Mouse (Mus musculus) lung, postnatal 14 days (tissue): ENCODE results near the gene Ssx2ip.

Source experiments
- DNase-seq: peaks from one replicate; pipeline ENCODE4 v3.0.0; 2021

The Ssx2ip gene

GRCm38 (mm10) chr3:146404311-146405201 is at the start of gene Ssx2ip:
Gene Ssx2ip (plus strand): TSS chr3:146404642.
- peak; percentile 99 for DNase-seq

- no peak for DNase-seq
Measured at GRCm38 (mm10) chr3:146355146-146355545, 49.3 kb upstream of the Ssx2ip start.

DNA sequence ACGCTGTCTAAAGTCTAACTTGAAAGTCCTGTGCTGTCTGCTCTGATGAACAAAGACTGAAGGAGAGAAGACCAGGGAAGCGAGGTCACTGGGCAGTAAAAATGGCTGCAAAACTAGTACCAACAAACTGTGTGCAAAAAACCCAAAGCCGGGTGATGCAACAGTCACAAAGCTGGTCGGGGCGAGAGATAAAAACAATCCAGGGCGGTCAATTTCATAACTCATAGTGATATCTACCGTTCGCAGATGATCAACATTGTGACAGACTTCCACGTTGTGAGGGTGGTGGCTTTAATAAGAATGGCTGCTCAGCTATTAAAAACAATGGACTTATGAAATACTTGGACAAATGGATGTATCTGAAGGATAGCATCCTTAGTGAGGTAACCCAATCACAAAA is 39.0 kb upstream of the Ssx2ip start:
- DNase-seq: no peak

DNA sequence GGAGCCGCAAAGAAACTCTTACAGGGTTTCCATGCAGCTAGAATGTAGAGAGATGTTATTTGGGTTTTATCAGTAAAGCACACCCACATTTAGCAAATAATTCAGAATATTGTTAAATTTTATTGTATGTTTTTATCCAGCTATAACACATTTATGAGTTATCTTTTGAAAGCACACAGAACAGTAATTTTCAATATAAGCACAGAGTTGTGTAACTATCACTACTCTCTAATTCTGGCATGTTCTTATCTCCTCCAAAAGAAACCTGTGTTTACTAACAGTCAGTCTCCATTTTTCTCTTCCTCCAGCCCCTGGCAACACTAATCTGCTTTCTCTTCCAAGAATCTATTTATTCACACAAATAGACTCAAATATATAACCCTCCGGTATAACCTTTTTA is 37.4 kb upstream of the Ssx2ip start:
- no peak for DNase-seq

DNA sequence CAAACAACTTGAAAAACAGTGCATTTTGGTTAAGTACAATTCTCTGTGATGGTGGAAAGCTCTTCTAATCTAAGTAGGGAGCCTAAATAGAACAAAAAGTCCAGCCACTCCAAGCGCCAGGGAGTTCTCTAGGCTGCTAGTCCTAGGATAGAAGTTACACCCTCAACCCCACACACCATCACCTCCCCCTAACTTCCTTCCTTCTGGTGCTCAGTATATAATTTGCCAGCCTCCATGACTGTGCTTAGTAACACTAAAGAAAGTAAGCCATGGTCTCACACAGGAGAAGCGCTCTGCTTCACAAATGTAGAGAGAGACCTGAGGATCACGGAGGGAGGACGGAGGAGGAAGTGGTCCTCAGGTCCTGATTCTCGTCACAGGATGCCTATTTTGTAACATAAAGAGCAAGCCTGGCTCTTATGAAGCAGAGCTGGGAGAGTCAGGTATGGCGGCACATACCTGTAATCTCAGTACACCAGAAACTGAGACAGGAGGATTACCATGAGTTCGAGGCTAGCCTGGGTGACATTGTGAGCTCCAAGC is 33.8 kb upstream of the Ssx2ip start:
- no peak for DNase-seq

DNA sequence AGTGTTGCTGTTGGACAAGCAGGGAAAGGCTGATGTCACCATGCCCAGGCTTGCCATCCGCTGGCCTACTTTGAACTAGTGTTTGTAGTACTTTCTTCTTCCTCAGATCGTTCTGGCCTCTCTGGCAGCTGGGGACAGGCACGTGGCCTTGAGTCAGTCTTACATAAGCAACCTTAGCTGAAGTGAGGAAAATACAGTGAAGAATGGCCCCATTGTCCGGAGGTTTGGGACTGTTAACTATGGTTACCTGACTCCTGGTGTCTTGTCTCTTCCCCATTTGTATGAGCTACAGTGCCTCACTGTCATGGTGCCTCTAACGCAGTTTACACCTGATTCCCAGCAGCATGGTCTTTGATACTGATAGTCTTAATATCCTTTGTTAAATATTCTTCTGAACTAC is 33.2 kb upstream of the Ssx2ip start:
- DNase-seq: no peak

DNA sequence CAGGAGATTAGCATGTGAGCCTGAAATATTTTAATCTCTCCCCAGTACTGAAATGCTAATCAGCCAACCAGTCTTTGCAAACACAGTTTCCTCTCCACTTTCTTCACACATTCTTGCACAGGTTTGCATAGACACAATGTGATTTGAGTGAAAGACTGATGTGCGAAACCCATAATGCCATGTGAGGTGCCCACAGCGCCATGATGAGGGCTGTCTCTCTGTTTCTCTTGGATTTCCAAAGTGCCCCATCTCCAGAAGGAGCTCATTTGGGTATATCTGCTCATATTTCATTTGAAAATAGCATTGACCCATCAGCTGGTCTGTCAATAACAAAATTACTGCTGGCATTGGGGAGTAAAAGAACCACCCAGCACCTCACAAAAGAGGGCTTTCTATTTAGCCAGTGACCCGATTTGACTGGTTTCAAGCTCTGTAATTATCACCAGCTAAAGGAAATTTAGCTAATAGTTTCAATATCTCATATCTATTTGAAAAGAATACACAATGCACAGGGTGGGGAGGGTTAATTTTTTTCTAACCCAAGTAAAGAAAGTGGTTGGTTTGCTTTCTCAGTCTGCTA is 29.8 kb upstream of the Ssx2ip start:
- no peak for DNase-seq

DNA sequence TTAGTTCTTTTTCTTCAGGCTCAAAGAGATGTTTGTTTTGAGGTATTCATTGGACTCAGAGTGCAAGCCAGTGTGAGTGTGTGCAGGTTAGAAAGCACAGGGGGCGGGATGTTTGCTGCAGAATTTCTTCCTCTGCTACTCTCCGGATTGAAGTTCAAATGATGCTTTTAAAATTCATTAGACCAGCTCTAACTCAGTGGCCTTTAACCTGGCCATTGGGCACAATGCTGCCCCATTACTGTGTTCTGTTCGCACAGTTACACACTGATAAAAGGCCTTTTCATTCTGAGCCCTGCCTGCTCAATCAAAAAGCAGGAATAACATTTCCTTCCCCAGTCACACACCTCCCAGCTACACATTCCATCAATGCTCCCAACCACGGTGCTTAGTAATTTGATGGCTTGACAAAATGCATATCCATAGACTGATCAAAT is 29.2 kb upstream of the Ssx2ip start:
- no peak for DNase-seq

DNA sequence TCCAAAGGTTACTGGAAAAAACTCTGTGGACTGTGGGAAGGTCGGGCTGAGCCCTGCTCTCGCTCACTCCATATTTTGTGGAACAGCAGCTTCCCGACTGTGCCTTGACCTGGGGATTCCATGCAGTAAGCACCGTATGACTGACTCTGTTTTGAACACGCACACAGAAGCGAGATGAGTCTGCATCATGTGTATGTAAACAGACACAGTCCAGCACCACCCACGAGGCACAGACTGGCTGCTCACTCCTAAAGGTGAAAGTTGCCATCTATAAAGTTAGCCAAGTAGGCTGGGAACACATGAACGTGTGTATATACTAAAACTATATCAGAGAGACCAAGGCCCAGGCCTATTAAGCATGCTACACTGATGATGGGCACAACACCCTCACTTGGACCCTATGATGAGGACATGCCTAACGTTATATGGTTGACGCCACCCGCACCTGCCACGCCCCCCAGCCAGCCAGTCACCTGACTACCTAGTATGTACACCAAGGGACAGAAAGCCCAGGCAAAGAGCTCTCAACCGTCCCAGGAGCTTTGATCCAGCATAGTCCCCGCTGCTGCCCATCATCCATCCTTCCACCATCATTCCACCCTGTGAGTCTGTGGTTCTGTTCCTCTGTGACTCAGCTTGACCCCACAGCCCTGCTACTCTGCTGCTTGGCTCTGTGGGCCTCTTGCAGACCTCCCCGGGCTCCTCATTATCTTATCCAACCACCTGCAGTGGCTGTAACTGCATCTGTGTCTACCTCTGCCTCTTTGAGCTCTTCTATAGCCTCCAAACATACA is 27.9 kb upstream of the Ssx2ip start:
- DNase-seq: no peak

DNA sequence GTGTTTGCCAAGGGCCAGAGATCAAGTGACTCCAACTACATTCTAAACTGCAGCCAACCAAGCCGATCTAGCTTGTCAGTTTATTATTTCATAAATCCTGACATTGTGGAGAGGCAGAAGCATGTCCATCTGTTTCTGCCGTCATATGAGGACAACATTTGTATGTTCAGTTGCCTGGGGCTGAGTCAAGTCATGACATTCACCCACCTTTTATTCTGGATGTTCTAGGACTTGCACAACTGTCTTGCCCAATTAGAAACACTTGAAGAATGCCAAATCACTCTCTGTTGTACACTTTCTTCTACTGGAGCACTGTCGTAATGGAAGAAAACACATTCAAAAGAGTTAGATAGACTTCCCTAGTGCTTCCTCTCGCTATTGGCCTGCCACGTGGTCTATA is 27.2 kb upstream of the Ssx2ip start:
- DNase-seq: no peak

- no peak for DNase-seq
Measured at GRCm38 (mm10) chr3:146378753-146379152, 25.7 kb upstream of the Ssx2ip start.

DNA sequence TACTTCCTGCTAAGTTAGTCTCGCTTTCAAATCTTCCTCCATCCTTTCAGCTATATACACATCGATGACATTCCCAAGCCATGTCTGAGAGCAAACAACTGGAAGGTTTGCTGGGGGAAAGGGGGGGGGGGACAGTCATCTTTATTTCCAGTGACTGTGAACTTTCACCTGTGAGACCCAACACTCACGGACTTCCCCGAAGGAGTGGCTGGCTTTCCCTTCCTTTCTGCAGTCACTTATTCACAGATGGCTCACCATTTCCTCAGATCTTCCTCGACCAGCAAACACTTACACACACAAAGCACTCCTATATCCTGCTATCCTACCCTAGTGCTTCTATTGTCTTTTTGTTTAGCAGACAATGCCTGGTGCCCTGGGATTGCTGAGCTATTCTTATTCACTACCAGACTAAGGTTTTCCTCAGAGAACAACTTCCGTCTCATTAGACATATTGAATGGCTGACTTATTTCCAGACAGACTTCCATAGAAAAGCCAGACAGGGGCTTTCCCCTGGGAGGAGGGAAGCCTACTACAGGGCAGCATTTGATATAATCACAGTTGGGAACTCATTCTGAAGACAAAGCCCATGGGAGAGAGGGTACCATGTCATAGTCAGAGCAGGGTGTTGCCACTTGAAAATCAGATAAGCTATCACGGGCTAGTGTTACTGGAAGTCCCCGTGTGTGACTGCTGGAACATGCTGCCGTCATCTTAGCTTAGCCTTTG is 24.5 kb upstream of the Ssx2ip start:
- no peak for DNase-seq

DNA sequence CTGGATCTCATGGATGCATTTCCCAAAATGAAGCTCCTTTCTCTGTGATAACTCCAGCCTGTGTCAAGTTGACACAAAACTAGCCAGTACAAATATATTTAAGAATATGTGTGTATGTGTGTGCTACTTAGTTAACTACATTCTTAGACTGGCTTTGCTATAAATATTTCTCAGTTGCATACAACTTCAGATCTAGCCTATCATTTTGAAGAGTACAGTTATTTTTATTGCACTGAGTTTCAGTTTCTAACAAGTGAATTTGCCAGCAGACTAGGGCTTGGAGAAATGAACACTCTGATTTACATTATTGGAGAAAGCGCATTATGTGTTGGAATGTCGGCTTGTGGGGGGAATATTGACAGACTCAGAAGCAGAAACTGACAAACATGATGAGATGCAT is 23.6 kb upstream of the Ssx2ip start:
- no peak for DNase-seq

DNA sequence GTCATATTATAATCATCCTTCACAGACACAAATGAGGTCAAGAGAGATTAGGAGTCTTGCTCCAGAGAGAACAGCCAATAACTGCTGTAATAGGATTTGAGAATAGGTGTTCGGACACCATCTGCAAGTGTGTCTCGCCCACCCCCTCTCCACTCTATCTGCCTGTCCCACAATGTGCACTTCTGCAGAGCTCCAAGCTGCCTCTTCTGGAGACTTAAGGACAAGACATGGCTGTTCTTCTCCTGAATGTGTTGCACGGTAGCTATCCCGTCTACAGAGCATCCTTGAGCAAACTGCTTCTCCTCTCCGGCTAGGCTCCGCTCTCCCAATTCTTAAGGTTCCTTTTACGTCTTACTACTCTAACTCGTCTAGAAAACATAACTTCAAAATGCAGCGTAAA is 23.0 kb upstream of the Ssx2ip start:
- DNase-seq: no peak

GRCm38 (mm10) chr3:146386800-146387199 is 17.6 kb upstream of the Ssx2ip start:
- DNase-seq: no peak

DNA sequence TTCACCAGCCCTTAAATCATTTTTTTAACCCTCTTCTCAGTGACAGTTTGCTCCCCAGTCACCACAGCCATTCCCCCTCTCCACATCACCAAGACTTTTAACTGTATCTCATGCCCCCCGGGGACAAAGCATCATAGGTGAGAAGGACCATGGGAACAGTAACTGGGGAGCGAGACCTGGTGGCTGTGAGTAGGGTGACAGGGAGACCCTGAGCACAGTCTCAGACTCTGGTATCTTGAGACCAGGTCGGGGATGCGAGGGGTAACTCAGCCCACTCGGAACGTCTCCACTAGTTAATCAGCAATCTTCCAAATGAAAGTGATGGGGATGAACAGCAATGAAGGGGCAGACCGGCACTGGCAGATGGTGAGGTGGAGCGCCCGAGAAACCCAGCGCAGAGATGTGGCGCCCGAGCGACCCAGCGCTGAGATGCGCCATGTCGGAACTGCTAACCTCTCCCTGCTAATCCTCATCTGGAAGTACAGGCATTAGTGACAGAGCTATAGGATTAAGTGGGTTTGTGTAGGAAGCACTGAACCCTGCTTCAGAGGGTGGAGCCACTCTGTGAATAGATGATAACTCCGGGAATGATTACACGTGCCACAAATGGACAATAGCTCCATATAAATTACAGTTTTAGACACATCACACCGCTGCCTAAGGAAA is 11.7 kb upstream of the Ssx2ip start:
- no peak for DNase-seq

DNA sequence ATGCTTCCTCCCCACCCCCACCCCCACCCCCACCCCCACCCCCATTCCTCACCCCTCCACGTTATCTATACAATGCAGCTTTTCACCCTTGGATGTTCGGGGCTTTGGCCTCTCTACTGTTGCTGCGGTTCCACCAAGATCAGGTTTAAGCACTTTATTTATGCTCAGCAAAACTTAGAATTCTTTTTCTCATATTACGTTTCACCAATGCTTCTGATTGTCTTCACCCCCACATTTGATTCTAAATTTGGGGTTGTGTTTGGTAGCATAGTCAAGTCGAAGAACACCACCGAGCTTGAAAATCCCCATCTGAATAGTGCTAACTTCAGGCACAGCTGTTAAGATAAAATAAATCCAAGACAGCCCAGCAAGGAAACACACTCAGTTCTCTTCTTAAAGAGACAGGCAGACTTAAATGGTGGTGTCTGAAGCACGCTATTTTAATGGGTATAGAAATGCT is 10.8 kb upstream of the Ssx2ip start:
- no peak for DNase-seq

DNA sequence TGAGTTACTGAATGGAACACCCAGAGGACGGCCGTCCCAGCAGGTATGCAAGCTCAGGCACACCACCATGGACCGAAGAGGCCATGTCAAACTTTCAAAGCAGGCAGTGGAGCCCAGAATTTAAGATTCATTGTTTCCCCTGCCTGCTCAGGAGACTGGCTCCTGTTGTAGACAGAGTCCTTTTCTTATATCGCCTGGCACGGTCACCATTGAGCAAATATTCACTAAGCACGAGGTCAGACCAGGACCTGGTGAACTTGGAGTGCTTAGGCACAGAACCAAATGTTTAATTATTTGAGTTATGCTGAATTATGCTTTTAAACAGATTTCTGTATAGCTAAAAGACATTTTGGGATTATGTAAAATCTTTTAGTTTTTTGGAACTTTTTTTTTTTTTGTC is 8.2 kb upstream of the Ssx2ip start:
- DNase-seq: no peak

DNA sequence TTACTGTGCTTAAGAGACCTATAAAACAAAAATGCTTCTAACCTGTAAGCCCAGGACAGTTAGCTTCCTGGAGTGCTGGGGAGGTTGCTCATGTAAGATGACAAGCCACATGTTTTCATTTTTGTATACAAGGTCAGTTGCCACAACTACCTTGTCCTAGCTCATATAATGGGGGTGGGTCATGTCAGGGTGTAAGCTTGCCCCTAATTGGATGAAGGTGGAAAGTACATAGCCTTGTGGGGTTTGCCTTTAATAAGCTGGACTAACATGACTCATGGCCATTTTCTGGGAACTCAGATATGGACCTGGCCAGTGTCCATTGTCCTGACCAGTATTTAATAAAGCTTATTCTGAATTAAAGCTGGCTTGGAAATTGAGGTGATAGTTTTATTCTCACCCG is 7.5 kb upstream of the Ssx2ip start:
- no peak for DNase-seq

DNA sequence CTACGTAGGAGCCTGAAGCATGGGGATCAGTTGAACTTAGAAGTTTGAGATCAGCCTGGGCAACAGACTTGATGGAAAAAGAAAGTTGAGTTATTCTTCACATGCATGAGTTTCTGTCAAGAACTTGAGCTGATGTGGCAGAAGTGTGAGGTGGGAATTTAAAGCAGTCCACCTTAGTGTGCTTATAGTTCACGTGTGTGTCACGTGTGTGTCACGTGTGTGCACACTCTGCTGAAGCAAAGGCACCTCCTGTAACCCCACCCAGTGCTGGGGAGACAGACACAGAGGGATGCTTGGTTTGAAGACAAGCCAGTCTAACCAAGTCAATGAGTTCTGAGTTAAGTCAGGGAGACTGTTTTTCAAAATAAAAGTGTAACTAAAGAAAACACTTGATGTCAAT is 6.6 kb upstream of the Ssx2ip start:
- DNase-seq: no peak

- DNase-seq: no peak
Measured at GRCm38 (mm10) chr3:146399203-146399602, 5.2 kb upstream of the Ssx2ip start.

DNA sequence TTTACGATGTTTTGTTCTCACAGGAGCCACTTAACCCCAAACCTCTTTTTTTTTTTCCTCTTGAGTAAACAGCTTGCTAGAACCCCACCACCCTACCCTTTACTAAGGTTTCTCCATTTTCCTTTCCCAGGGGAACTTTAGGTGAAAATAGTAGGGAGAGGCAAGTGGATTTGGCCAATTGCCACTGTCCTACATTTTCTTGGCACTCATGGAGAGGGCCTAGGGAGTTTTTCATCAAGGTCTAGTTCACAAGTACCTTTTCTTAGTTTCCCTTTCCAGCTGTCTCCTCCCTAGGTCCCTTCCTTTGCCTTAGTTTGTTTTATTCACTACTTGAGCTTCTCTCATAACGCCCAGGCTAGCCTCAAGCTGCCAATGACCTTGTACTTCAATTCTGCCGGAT is 672 bp upstream of the Ssx2ip start:
- no peak for DNase-seq
